ENCODE assay signal across 18 mouse cellular contexts in the genomic region with DNA sequence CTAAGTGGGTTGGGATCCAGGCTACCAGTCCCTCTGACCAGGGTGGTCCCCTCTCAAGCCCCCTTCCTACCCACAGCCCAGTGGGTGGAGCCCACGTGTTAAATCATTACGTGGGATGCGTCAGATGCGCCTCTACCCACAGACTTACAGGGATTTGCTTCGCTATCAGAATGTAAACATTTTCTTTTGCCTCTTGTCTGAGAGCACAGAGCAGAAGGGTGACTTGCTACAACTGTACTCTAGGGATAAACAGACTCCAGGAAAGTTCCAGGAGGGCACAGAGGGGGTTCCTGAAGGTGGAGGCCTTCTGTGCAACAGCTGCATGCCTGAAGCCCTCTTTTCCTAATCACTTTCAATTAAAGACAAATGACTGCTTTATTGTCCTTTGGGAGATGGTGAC.
DNase-seq lines count a peak whose midpoint lies in the region; ATAC-seq and TF ChIP-seq lines count a peak whose summit lies in the region.
"Had no signal": no experiment of that assay in that cellular context is flagged by ENCODE, and none has a peak within 500 bp of the region (broad histone marks: within the 10 kb centered on the region; RNA-seq: fewer than 3 reads in every experiment).

No protein-coding gene starts in this region.

- no peak for TF ChIP-seq EP300 in stomach, postnatal 0 days (optimal IDR thresholded peaks at IDR 0.05)

- H3K4me2 ChIP-seq in lung, embryonic 14.5 days: no peak overlapping the region
- no peak overlapping the region for H3K4me2 ChIP-seq in intestine, embryonic 16.5 days (ENCODE audit: low read depth, low read length)
- H3K4me2 ChIP-seq in stomach, postnatal 0 days (replicated peaks; ENCODE audit: low read depth): no peak overlapping the region
- no peak overlapping the region for H3K4me2 ChIP-seq in forebrain, embryonic 16.5 days (ENCODE audit: low read length)
- H3K4me2 ChIP-seq: hindbrain, embryonic 15.5 days; limb, embryonic 15.5 days had no signal

- ATAC-seq in lung, embryonic 14.5 days (ENCODE audit: insufficient read depth): no peak
- peak; percentile 23; the same call in 1 of the 2 replicates for ATAC-seq in intestine, embryonic 16.5 days
- peak; percentile 80 for ATAC-seq in stomach, postnatal 0 days (ENCODE audit: low FRiP score, low TSS enrichment)
- no peak for ATAC-seq in forebrain, embryonic 16.5 days
- ATAC-seq: forebrain, embryonic 14.5 days had no signal

- H3K27me3 ChIP-seq in kidney, adult 2 months (replicated peaks; ENCODE audit: control insufficient read depth, insufficient read depth, low read length): no peaks in the 10 kb centered on the region
- no peaks in the 10 kb centered on the region for H3K27me3 ChIP-seq in lung, embryonic 14.5 days (ENCODE audit: insufficient read depth, low read length)
- no peaks in the 10 kb centered on the region for H3K27me3 ChIP-seq in intestine, embryonic 16.5 days (replicated peaks; ENCODE audit: control insufficient read depth, insufficient read depth, low read length)
- H3K27me3 ChIP-seq in stomach, postnatal 0 days (ENCODE audit: control insufficient read depth, insufficient read depth, low read length): no peaks in the 10 kb centered on the region
- H3K27me3 ChIP-seq in forebrain, embryonic 16.5 days (replicated peaks; ENCODE audit: control insufficient read depth, insufficient read depth, low read length): no peaks in the 10 kb centered on the region
- H3K27me3 ChIP-seq: hindbrain, embryonic 15.5 days; limb, embryonic 15.5 days had no signal

- DNase-seq in kidney, adult 2 months: no peak
- no peak for DNase-seq in kidney, postnatal 36 days
- DNase-seq in lung, embryonic 14.5 days: no peak
- DNase-seq in lung, postnatal 4 days: no peak
- DNase-seq in stomach, postnatal 0 days (ENCODE audit: low spot score): no peak
- no peak for DNase-seq in adrenal gland, postnatal 36 days
- DNase-seq: cerebellum, adult 11-12 months; cerebellum, postnatal 36 days; gastrocnemius, postnatal 36 days; kidney, postnatal 14 days; lung, postnatal 10 days; right cerebral cortex, postnatal 14 days; thymus, postnatal 14 days had no signal

- TF ChIP-seq CTCF in kidney, adult 2 months (conservative IDR thresholded peaks at IDR 0.05; ENCODE audit: insufficient read depth, insufficient read length, low read depth, low read length): no peak
- TF ChIP-seq CTCF in lung, embryonic 14.5 days (IDR thresholded peaks at IDR 0.05; ENCODE audit: low read depth): no peak
- no peak for TF ChIP-seq CTCF in stomach, postnatal 0 days (IDR thresholded peaks at IDR 0.05; ENCODE audit: low read depth)

- no peaks in the 10 kb centered on the region for H3K36me3 ChIP-seq in kidney, adult 2 months (ENCODE audit: control insufficient read depth, insufficient read depth, low read length)
- H3K36me3 ChIP-seq in lung, embryonic 14.5 days (ENCODE audit: insufficient read depth): peaks cover 12% of the 10 kb centered on the region; the same call in 1 of the 2 replicates
- H3K36me3 ChIP-seq in intestine, embryonic 16.5 days (ENCODE audit: control insufficient read depth, insufficient read depth, low read length): no peaks in the 10 kb centered on the region
- H3K36me3 ChIP-seq in stomach, postnatal 0 days (ENCODE audit: control insufficient read depth, insufficient read depth, low read length): no peaks in the 10 kb centered on the region; the same call in 1 of the 2 replicates
- H3K36me3 ChIP-seq in forebrain, embryonic 16.5 days (ENCODE audit: control insufficient read depth, insufficient read depth): no peaks in the 10 kb centered on the region
- H3K36me3 ChIP-seq: hindbrain, embryonic 15.5 days; limb, embryonic 15.5 days had no signal

- H3K4me3 ChIP-seq in kidney, adult 2 months (ENCODE audit: insufficient read depth, low read depth, low read length): no peak overlapping the region
- H3K4me3 ChIP-seq in lung, embryonic 14.5 days (ENCODE audit: low read depth, low read length): no peak overlapping the region
- no peak overlapping the region for H3K4me3 ChIP-seq in intestine, embryonic 16.5 days (ENCODE audit: low read length)
- no peak overlapping the region for H3K4me3 ChIP-seq in stomach, postnatal 0 days (ENCODE audit: low read depth, low read length)
- no peak overlapping the region for H3K4me3 ChIP-seq in forebrain, embryonic 16.5 days (replicated peaks; ENCODE audit: low read length)
- H3K4me3 ChIP-seq: hindbrain, embryonic 15.5 days; limb, embryonic 15.5 days had no signal

- 69% methylated on average over 5 of the region's 5 CpGs for WGBS in kidney, adult 2 months
- WGBS in lung, embryonic 14.5 days: 22% methylated on average over 5 of the region's 5 CpGs
- WGBS in intestine, embryonic 16.5 days: 31% methylated on average over 5 of the region's 5 CpGs
- WGBS in stomach, postnatal 0 days: 25% methylated on average over 5 of the region's 5 CpGs
- 76% methylated on average over 5 of the region's 5 CpGs for WGBS in forebrain, embryonic 16.5 days

- peak overlapping the region; percentile 51 for H3K27ac ChIP-seq in kidney, adult 2 months (ENCODE audit: insufficient read depth, low read depth, low read length)
- H3K27ac ChIP-seq in lung, embryonic 14.5 days (ENCODE audit: low read depth): peak overlapping the region; percentile 50; the same call in 1 of the 2 replicates
- H3K27ac ChIP-seq in intestine, embryonic 16.5 days (ENCODE audit: low read length): peak overlapping the region; percentile 16; the same call in 1 of the 2 replicates
- 0 out of 2 replicates have a peak overlapping the region, but pooled peaks have one; percentile 46 for H3K27ac ChIP-seq in stomach, postnatal 0 days (replicated peaks)
- no peak overlapping the region for H3K27ac ChIP-seq in forebrain, embryonic 16.5 days (ENCODE audit: low read length)
- H3K27ac ChIP-seq: hindbrain, embryonic 15.5 days; limb, embryonic 15.5 days had no signal

- no peaks in the 10 kb centered on the region for H3K9me3 ChIP-seq in lung, embryonic 14.5 days (ENCODE audit: low read depth, low read length)
- H3K9me3 ChIP-seq in intestine, embryonic 16.5 days (ENCODE audit: control insufficient read depth, low read length): no peaks in the 10 kb centered on the region
- H3K9me3 ChIP-seq in stomach, postnatal 0 days (ENCODE audit: control insufficient read depth, low read length): no peaks in the 10 kb centered on the region
- H3K9me3 ChIP-seq in forebrain, embryonic 16.5 days (ENCODE audit: control insufficient read depth, low read length): no peaks in the 10 kb centered on the region
- H3K9me3 ChIP-seq: hindbrain, embryonic 15.5 days; limb, embryonic 15.5 days had no signal

- no peak overlapping the region for H3K9ac ChIP-seq in lung, embryonic 14.5 days
- no peak overlapping the region for H3K9ac ChIP-seq in intestine, embryonic 16.5 days (ENCODE audit: low read depth, low read length)
- no peak overlapping the region for H3K9ac ChIP-seq in stomach, postnatal 0 days (ENCODE audit: low read length)
- no peak overlapping the region for H3K9ac ChIP-seq in forebrain, embryonic 16.5 days (replicated peaks; ENCODE audit: low read depth, low read length)
- H3K9ac ChIP-seq: hindbrain, embryonic 15.5 days; limb, embryonic 15.5 days had no signal

- peaks cover 9% of the 10 kb centered on the region; the same call in 1 of the 2 replicates for H3K4me1 ChIP-seq in kidney, adult 2 months (ENCODE audit: control insufficient read depth, insufficient read depth, low read length)
- H3K4me1 ChIP-seq in lung, embryonic 14.5 days (ENCODE audit: insufficient read depth): 0 out of 2 replicates have a peak, but pooled peaks cover 8% of the 10 kb centered on the region
- peaks cover 16% of the 10 kb centered on the region for H3K4me1 ChIP-seq in intestine, embryonic 16.5 days (ENCODE audit: control insufficient read depth, insufficient read depth, low read length)
- H3K4me1 ChIP-seq in stomach, postnatal 0 days (replicated peaks; ENCODE audit: control insufficient read depth, insufficient read depth): 0 out of 2 replicates have a peak, but pooled peaks cover 7% of the 10 kb centered on the region
- no peaks in the 10 kb centered on the region for H3K4me1 ChIP-seq in forebrain, embryonic 16.5 days (replicated peaks; ENCODE audit: control insufficient read depth, insufficient read depth, low read length)
- H3K4me1 ChIP-seq: hindbrain, embryonic 15.5 days had no signal

- no peak for TF ChIP-seq POLR2A in kidney, adult 2 months (IDR thresholded peaks at IDR 0.05; ENCODE audit: low read depth, low read length)

Comparison
In these comparisons a context has a peak if more than half of its experiments do, and no peak if none do; other contexts are left out.
1. ATAC-seq: peak in intestine, embryonic 16.5 days (single experiment) and stomach, postnatal 0 days (single experiment); none in lung, embryonic 14.5 days (single experiment) and forebrain, embryonic 16.5 days (single experiment).